Mouse (Mus musculus) heart, postnatal 36 days (tissue): ENCODE results near the gene Hnf4a. TPM values are rescaled to one million over a fixed set of nuclear protein-coding genes. Genes with fewer than 3 reads are reported as not detected.
"Not testable (repeated sequence)": the region's sequence is repeated elsewhere in the genome, so short reads cannot be mapped to it uniquely, and the experiment has no call there.

Experiments used
- DNase-seq, 2 experiments: peaks; one replicate each; pipeline ENCODE4 v3.0.0; 2021 to 2022
- intact Hi-C: fragments of 180-260 bp; cut with DNase I; formaldehyde crosslinking; loops from one replicate; pipeline ENCODE4 v1.15.1; 2025
- total RNA-seq, 2 experiments: library from RNA; stranded (reverse); gene quantifications; 2 replicates each; pipeline ENCODE4 v1.2.3; 2021

Gene Hnf4a
- total RNA-seq = not detected

DNA sequence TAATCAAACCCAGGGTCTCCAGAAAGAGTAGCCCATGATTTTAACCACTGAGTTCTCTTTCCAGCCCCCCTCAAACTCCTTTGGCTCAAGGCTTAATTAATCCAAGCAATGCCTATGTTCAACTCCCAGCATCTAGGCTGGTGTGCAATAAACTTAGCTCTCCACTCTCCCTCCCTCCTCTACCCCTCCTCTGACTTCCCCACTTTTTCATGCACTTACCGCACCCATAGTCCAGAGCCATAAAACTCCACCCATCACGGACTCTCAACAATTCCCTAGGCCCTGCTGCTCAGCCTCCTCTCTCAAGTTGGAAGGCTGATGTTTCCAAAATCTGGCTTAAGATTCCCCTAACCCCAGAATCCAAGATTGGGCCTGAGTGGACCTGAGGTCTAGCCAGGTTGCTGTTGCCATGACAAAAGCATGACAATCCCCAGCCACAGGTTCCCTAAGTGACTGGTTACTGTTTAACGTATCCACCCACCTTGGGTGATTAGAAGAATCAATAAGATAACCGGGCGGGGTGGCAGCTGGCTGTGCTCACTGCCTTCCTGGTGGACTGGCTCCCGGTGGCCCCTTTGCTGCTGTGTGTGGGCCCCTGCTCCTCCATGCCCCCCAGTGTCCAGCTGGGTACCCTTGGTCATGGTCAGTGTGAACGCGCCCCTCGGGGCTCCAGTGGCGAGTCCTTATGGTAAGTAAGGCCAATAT lies at the start of gene Hnf4a:
Gene Hnf4a (plus strand): TSS at position 509 of the 705 bp plus-strand sequence.
- no peak for DNase-seq
- intact Hi-C loops = no loop called here

- intact Hi-C loops = no loop called here
These were observed 47.9 kb upstream of the Hnf4a start for GRCm38 (mm10) chr2:163458539-163459265.

GRCm38 (mm10) chr2:163459380-163459779 lies 47.2 kb upstream of the Hnf4a start:
- intact Hi-C loops = no loop called here
- no peak for DNase-seq

More at GRCm38 (mm10) chr2:163458539-163459265, 47.9 kb upstream of the Hnf4a start:
- DNase-seq = no peak

GRCm38 (mm10) chr2:163460622-163461021 lies 46.0 kb upstream of the Hnf4a start:
- intact Hi-C loops = no loop called here
- no peak for DNase-seq

DNA sequence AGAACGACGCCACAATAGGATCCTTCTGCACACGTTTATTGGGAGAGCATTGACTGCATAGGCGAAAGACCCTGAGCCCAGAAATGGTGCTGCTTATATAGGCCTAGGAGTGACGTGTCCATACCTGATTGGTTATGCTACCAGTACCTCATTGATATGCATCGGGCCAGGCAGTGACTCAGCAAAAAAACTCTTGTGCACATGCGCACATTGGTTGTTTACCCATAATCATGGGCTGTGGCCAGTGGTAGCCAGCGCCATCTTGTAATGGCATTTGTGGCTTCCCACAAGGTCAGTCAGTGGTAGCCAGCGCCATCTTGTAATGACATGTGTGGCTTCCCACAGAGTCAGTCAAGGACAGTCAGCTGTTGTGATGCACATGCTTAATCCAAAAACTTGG lies 45.3 kb upstream of the Hnf4a start:
- intact Hi-C loops, DNase-seq: not testable (repeated sequence)

- intact Hi-C loops = no loop called here
- no peak for DNase-seq
These were observed 44.2 kb upstream of the Hnf4a start for GRCm38 (mm10) chr2:163462386-163462785.

DNA sequence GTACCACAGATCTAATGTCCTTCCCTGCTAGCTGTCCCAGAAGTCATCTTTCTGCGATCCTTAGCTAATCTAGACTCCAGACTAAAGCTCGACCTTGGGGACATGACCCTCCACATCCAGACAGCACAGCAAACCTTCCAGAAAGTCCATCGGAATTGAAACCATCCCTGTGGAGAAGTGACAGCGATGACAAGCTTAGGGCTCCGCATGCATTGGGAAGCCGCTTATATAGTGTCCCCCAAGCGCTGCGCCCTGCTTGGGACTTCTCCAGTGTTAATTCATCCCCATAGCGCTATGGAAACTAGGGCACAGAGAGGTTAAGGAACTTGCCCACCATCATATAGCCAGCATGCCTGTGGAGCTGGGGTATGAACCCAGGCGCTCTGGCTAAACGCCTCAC lies 43.8 kb upstream of the Hnf4a start:
- no peak for DNase-seq

DNA sequence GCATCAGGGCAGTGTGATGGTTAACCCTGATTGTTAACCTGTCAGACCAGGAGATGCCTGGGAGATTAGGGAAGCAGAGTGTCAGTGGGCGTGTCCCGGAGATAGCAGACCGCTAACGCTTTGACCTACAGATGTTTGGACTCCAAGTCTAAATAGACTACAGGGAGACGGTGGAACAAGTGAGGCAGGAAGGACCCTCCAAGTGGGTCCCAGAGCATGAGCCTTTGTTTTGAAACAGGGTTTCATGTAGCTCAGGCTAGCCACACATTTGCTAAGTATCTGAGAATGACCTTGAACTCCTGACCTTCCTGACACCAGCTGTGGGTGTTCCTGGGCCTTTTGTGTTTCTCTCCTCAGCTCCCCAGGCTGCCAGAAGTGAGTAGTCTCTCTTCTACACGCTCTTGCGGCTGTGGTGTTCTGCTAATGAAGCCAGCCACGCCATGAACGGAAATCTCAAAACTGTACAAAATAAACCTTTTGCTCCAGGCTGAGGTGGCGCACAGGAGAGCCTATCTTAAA lies 43.3 kb upstream of the Hnf4a start:
- intact Hi-C loops = no loop called here
- DNase-seq = no peak

More for the DNA sequence above, 43.8 kb upstream of the Hnf4a start:
- intact Hi-C loops = no loop called here

GRCm38 (mm10) chr2:163463998-163464397 lies 42.6 kb upstream of the Hnf4a start:
- intact Hi-C loops = no loop called here
- no peak for DNase-seq

DNA sequence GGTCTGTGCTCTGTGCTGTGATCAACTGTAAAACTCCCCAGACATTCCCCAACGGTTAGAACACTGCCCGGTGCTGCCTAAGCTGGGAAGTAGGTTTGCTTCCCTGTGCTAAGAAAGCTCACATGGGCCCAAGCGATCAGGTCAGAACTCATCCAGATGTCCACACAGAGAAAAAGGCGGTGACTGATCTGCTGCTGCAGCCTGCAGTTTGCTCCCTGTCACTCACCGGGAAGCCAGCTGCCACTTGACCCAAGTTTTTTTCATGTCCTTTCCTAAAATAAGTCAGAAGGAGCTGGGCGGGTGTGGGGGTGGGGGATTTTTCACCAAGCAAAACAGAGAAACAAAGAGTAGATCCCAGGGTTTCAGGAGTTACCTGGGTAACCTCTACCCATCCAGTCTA lies 42.0 kb upstream of the Hnf4a start:
- intact Hi-C loops = no loop called here
- no peak for DNase-seq

DNA sequence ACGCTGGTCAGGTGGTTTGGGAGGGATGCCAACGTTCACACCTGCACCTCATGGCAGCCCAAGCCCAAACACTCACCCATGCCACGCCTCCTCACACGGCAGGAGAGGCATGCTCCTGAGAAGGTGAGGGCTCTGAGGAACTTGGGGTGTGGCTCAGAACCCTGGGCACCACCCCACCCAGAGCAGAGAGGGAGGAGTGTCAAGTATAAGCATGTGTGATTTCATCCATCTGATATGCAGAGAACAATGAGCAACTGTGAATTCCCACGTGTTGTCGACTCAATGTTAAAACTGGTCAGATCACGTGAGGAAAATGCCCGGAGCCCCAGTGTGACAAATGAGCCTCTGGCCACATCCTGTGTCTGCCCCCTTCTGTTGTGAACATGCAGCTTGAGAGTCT lies 39.8 kb upstream of the Hnf4a start:
- DNase-seq = no peak
- intact Hi-C loops = no loop called here

- intact Hi-C loops = no loop called here
- DNase-seq = no peak
These were observed 39.0 kb upstream of the Hnf4a start for GRCm38 (mm10) chr2:163467585-163467984.

DNA sequence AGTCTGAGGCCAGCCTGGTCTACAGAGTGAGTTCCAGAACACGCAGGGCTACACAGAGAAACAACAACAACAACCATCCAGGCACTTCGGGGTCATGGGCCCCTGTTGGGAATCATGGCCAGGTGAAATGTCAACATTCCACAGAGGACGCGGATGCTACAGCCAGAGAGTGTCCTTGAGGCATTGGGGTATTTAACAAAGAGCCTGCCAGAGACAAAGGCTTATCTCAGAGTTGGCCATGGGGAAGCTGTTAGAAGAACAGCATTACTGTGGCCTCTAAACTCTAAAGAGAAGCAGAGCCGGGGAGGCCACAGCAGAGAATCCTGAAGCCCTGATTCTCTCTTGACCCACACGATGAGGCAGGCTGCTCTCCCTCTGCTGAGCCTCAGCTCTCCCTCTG lies 37.7 kb upstream of the Hnf4a start:
- DNase-seq = no peak
- intact Hi-C loops = no loop called here

- DNase-seq = no peak
- intact Hi-C loops = no loop called here
These were observed 36.9 kb upstream of the Hnf4a start for GRCm38 (mm10) chr2:163469711-163470110.

DNA sequence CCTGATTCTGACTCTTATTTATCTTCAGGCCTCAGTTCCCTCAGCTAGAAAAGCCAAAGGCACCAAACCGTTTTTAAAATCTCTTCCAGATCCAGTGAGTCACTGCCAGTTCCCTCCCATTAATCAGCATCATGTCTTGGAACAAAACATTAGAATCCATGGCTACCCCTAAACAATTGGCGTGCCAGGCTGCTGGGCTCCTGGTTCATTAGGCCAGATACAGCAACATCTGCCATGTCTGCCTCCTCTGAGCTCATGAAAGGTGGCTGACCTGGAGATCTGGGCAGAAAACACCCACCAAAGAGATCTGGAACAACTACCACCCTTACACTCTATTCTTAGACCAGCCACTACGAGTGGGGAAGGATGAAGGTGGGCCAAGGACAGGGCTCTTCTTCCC lies 35.5 kb upstream of the Hnf4a start:
- peak in 1 of 2 experiments; percentile 37 for DNase-seq
- intact Hi-C loops = no loop called here

DNA sequence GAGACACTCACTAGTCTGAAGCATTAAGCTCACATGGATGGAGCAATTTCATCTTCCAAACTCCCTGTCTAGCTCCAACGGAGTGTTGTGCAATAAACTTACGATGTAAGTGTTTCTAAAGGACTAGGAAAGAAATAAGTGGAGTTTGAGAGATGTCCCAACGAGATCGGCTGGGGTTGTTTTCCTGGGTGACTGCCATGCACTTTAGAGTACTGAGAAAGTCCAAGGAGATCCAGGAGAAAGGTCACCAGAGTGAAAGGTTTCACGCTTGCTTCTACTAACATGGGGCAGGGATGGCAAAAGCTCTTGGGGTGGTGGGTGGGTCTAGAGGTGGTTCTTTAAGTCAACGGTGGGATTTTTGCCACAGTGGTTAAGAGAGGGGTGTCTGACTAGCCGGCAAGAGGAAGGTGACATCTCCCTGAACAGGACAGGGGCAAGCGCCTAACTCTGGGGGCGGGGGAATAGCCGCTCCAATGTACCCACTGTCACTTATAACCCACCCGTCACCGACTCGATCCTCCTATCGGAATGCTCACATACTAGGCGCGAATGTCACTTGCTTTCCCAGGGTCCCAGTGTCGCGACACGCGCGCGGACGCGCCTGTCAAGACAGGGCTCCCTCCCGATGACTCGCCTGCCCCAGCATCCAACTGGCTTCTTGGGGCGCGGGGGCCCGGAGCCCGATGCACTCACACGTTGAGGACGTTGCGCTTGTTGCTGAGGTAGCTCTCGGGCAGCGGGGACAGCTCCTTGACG lies 34.7 kb upstream of the Hnf4a start:
- DNase-seq = no peak
- intact Hi-C loops = loop anchor here (1.0 kb wide), 1 partner anchor 52 kb away; no protein-coding TSS in a partner anchor

DNA sequence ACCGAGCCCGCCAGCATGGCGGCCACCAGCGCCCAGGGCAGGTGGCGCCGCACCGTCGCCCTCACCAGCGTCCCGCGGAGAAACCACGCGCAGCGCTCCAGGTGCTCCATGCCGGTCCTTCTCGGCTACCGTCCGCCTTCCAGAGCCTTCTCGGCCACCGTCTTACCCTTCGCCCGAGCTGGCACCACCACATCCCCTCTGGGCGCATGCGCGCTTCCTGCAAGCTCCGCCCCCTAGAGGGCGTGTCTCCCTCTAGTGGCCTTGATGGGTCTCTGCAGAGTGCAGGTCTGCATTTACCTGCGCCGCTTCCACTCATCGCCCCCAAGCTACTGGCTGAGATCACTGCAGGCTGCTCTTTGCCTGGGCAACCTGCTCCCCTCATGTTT lies 34.1 kb upstream of the Hnf4a start, which contains the start of gene Fitm2:
Gene Fitm2 (minus strand): TSS at position 164 of the 386 bp plus-strand sequence.
- intact Hi-C loops = loop anchor here (1.0 kb wide), 1 partner anchor 52 kb away; no protein-coding TSS in a partner anchor
- peak; percentile 94 to 95 for DNase-seq

- no peak for DNase-seq
- intact Hi-C loops = no loop called here
These were observed 26.3 kb upstream of the Hnf4a start for GRCm38 (mm10) chr2:163480191-163480825.

- intact Hi-C loops = no loop called here
- no peak for DNase-seq
These were observed 25.0 kb upstream of the Hnf4a start for GRCm38 (mm10) chr2:163481539-163482029.

DNA sequence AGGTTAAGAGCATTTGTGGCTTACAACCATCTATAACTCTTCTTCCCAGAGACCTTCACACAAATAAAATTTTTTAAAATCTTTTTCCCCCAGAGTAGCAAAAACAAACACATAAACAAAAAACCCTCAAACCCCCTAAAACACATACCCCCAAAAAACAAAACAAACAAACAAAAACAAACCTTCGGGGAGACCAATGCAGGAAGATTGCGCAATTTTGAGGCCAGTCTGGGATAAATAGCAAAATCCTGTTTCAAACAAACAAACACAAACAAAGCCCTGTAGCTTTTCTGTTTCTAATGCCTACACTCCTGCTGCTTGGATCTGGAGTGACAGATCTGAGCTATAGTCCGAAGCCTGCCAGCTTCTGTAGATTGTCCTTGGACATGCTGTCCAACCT lies 19.2 kb upstream of the Hnf4a start:
- no peak for DNase-seq
- intact Hi-C loops = no loop called here
